Mouse (Mus musculus): ENCODE measurements around the gene Ctsk. TPM values are rescaled to one million over a fixed set of nuclear protein-coding genes. Genes with fewer than 3 reads are reported as not detected.
"Not testable (repeated sequence)": the region's sequence is repeated elsewhere in the genome, so short reads cannot be mapped to it uniquely, and the experiment has no call there.

The Ctsk gene
- polyA plus RNA-seq, 1 experiment from 2014 or later = 7.6 TPM

DNA sequence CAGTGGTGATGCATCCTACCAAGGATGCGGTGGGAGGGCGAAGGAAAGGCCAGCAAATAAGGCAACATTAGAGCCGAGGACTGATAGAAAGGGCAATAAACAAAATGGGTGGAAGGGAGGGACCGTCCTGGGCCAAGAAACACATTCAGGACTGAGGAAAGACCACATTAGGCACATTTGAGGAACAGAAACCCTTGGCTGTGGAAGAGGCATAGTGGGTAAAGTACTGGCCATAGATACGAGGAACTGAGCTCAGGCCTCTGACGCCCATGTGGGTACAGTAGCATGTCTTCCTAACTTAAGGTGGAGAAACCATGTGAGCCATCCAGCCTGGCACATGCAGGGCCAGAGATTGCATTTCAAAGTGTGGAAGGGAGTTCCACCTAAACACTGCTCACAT, 30.8 kb downstream of the Ctsk start:
- Histone ChIP-seq H3K36me3 (ENCODE audit: control insufficient read depth, insufficient read depth, low read length) (no peaks in the 10 kb centered on the region), H3K27me3 (ENCODE audit: control insufficient read depth, insufficient read depth, low read length) (no peaks in the 10 kb centered on the region), H3K4me2 (ENCODE audit: low read length) (no peak overlapping the region), H3K4me3 (replicated peaks; ENCODE audit: low read depth, low read length) (no peak overlapping the region), H3K9ac (replicated peaks; ENCODE audit: low read length) (no peak overlapping the region), H3K27ac (replicated peaks; ENCODE audit: low read depth, low read length) (no peak overlapping the region), H3K9me3 (ENCODE audit: control insufficient read depth, low read length) (no peaks in the 10 kb centered on the region), H3K4me1 (ENCODE audit: control insufficient read depth, insufficient read depth, low read length) (no peaks in the 10 kb centered on the region)
- ATAC-seq (ENCODE audit: low FRiP score, low TSS enrichment) = no peak
- DNase-seq = no peak
- WGBS = 93% methylated on average over 6 of the region's 6 CpGs

DNA sequence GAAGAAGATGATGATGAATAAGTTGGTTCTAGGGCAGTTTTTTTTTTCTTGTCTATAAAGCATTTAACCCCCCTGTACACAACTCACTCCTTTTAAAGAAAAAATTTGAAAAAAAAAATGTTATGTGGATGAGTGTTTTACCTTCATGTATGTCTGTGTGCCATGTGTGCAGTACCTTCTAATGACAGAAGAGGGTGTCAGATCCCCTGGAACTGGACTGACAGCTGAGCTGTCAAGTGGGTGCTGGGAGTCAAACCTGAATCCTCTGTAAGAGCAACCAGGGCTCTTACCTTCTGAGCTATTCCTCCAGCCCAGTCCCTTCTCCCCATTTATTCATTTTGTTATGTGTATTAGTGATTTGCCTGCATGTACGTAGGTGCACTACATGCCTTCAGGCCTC, 32.0 kb downstream of the Ctsk start:
- no peak for ATAC-seq (ENCODE audit: low FRiP score, low TSS enrichment)
- no peaks in the 10 kb centered on the region for H3K27me3 ChIP-seq (ENCODE audit: control insufficient read depth, insufficient read depth, low read length)

DNA sequence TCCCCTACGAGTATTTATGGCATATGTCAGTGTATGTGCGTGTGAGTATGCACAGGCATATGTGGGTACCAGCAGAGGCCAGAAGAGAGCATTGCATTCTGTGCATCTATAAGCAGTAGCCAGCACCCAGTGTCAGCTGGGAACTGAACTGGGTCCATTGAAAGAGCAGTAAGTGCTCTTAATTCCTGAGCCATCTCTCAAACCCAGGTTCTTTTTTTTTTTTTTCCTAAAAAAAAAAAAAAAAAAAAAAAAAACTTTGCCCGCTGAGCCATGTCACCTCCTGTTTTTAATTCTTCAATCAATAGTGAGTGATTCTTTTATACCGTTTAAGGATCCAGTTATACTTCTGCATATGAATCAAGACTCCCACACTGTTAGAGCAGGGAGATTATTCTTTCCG, 34.3 kb downstream of the Ctsk start:
- Histone ChIP-seq H3K27ac (replicated peaks; ENCODE audit: low read depth, low read length) (no peak overlapping the region), H3K4me2 (ENCODE audit: low read length) (no peak overlapping the region), H3K36me3 (ENCODE audit: control insufficient read depth, insufficient read depth, low read length) (no peaks in the 10 kb centered on the region), H3K9ac (replicated peaks; ENCODE audit: low read length) (no peak overlapping the region), H3K9me3 (ENCODE audit: control insufficient read depth, low read length) (no peaks in the 10 kb centered on the region), H3K27me3 (ENCODE audit: control insufficient read depth, insufficient read depth, low read length) (no peaks in the 10 kb centered on the region), H3K4me3 (replicated peaks; ENCODE audit: low read depth, low read length) (no peak overlapping the region), H3K4me1 (ENCODE audit: control insufficient read depth, insufficient read depth, low read length) (no peaks in the 10 kb centered on the region)
- no peak for DNase-seq
- no peak for ATAC-seq (ENCODE audit: low FRiP score, low TSS enrichment)
- 83% methylated on average over 5 of the region's 5 CpGs for WGBS

More for the DNA sequence above, 32.0 kb downstream of the Ctsk start:
- no peak for DNase-seq
- 92% methylated on average over 1 of the region's 1 CpGs for WGBS
- Histone ChIP-seq H3K4me3 (replicated peaks; ENCODE audit: low read depth, low read length) (no peak overlapping the region), H3K4me1 (ENCODE audit: control insufficient read depth, insufficient read depth, low read length) (no peaks in the 10 kb centered on the region), H3K27ac (replicated peaks; ENCODE audit: low read depth, low read length) (no peak overlapping the region), H3K36me3 (ENCODE audit: control insufficient read depth, insufficient read depth, low read length) (no peaks in the 10 kb centered on the region), H3K9me3 (ENCODE audit: control insufficient read depth, low read length) (no peaks in the 10 kb centered on the region), H3K9ac (replicated peaks; ENCODE audit: low read length) (no peak overlapping the region), H3K4me2 (ENCODE audit: low read length) (no peak overlapping the region)

DNA sequence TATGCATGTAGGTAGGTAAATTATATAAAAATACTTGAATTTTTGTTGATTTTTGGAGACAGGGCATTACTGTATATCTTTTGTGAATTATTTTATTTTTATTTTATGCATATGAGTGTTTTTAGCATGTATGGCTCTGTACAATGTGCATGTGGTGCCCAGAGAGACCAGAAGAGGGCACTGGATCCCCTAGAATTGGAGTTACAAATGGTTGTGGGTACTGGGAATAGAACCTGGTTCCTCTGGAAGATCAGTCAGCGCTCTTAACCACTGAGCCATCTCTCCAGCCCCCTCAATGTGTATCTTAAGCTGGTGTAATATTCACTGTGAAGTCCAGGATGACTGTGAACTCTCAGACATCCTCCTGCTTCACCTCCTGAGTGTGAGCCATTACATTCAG, 35.9 kb downstream of the Ctsk start:
- H3K4me2 ChIP-seq (ENCODE audit: low read length) = no peak overlapping the region
- ATAC-seq (ENCODE audit: low FRiP score, low TSS enrichment) = no peak
- 74% methylated on average over 1 of the region's 1 CpGs for WGBS
- no peak for DNase-seq
- no peaks in the 10 kb centered on the region for H3K4me1 ChIP-seq (ENCODE audit: control insufficient read depth, insufficient read depth, low read length)
- H3K9ac ChIP-seq (replicated peaks; ENCODE audit: low read length) = no peak overlapping the region
- H3K4me3 ChIP-seq (replicated peaks; ENCODE audit: low read depth, low read length) = no peak overlapping the region
- no peaks in the 10 kb centered on the region for H3K36me3 ChIP-seq (ENCODE audit: control insufficient read depth, insufficient read depth, low read length)
- no peaks in the 10 kb centered on the region for H3K9me3 ChIP-seq (ENCODE audit: control insufficient read depth, low read length)
- no peaks in the 10 kb centered on the region for H3K27me3 ChIP-seq (ENCODE audit: control insufficient read depth, insufficient read depth, low read length)
- H3K27ac ChIP-seq (replicated peaks; ENCODE audit: low read depth, low read length) = no peak overlapping the region

DNA sequence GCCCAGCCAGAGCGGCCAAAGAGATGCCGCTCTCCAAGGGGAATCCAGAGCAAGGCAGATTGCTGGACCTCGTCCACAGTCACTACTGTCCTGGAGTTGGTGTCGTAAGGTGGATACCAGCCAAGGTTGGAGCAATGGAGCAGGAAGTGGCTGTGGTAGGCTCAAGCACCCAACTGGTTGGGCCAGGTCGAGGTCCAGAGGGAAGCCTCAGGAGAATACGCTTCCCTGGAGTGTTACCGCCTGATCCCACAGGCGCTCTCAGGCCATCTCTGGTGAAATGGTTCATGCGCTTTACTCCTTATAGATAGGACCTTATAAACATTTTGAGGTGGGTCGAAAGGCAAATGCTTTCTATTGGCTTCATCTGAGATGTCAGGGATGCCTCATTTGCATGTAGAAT, 39.9 kb downstream of the Ctsk start:
- no peak overlapping the region for H3K4me3 ChIP-seq (replicated peaks; ENCODE audit: low read depth, low read length)
- no peaks in the 10 kb centered on the region for H3K36me3 ChIP-seq (ENCODE audit: control insufficient read depth, insufficient read depth, low read length)
- ATAC-seq (ENCODE audit: low FRiP score, low TSS enrichment) (no peak), DNase-seq (no peak)
- no peak overlapping the region for H3K4me2 ChIP-seq (ENCODE audit: low read length)
- WGBS = 88% methylated on average over 10 of the region's 10 CpGs
- no peak overlapping the region for H3K27ac ChIP-seq (replicated peaks; ENCODE audit: low read depth, low read length)
- no peaks in the 10 kb centered on the region for H3K9me3 ChIP-seq (ENCODE audit: control insufficient read depth, low read length)
- H3K4me1 ChIP-seq (ENCODE audit: control insufficient read depth, insufficient read depth, low read length) = no peaks in the 10 kb centered on the region
- no peak overlapping the region for H3K9ac ChIP-seq (replicated peaks; ENCODE audit: low read length)
- H3K27me3 ChIP-seq (ENCODE audit: control insufficient read depth, insufficient read depth, low read length) = no peaks in the 10 kb centered on the region

DNA sequence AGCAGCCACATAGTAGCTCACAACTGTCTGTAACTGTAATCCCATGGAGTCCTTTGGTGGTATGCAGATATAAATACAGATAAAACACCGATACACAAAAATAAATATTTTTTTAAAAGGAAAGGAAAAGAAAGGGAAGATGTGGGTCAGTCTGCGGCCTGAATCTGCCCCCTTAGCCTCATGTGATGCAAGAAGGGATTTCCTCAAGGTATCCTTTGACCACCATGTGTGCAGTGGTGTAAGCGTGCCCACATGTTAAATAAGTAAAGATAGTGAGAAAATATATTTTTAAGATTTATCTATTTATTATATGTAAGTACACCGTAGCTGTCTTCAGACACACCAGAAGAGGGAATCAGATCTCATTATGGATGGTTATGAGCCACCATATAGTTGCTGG, 40.8 kb downstream of the Ctsk start:
- 95% methylated on average over 4 of the region's 4 CpGs for WGBS
- Histone ChIP-seq H3K4me3 (replicated peaks; ENCODE audit: low read depth, low read length) (no peak overlapping the region), H3K4me2 (ENCODE audit: low read length) (no peak overlapping the region), H3K9me3 (ENCODE audit: control insufficient read depth, low read length) (no peaks in the 10 kb centered on the region), H3K27ac (replicated peaks; ENCODE audit: low read depth, low read length) (no peak overlapping the region), H3K27me3 (ENCODE audit: control insufficient read depth, insufficient read depth, low read length) (no peaks in the 10 kb centered on the region), H3K36me3 (ENCODE audit: control insufficient read depth, insufficient read depth, low read length) (no peaks in the 10 kb centered on the region), H3K9ac (replicated peaks; ENCODE audit: low read length) (no peak overlapping the region), H3K4me1 (ENCODE audit: control insufficient read depth, insufficient read depth, low read length) (no peaks in the 10 kb centered on the region)
- no peak for DNase-seq
- no peak for ATAC-seq (ENCODE audit: low FRiP score, low TSS enrichment)

DNA sequence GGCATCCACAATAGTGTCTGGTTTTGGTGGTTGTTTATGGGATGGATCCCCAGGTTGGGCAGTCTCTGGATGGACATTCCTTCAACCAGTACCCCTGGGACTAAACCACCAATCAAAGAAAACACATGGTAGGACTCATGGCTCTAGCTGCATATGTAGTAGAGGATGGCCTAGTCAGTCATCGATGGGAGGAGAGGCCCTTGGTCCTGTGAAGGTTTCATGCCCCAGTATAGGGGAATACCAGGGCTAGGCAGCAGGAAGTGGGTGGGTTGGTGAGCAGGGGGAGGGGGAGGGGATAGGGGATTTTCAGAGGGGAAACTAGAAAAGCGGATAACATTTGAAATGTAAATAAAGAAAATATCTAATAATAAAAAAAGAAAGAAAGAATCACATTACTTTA, 42.1 kb downstream of the Ctsk start:
- H3K4me1 ChIP-seq (ENCODE audit: control insufficient read depth, insufficient read depth, low read length); H3K36me3 ChIP-seq (ENCODE audit: control insufficient read depth, insufficient read depth, low read length); H3K4me2 ChIP-seq (ENCODE audit: low read length); H3K9ac ChIP-seq (replicated peaks; ENCODE audit: low read length); H3K27ac ChIP-seq (replicated peaks; ENCODE audit: low read depth, low read length); DNase-seq; H3K4me3 ChIP-seq (replicated peaks; ENCODE audit: low read depth, low read length); ATAC-seq (ENCODE audit: low FRiP score, low TSS enrichment); H3K27me3 ChIP-seq (ENCODE audit: control insufficient read depth, insufficient read depth, low read length); H3K9me3 ChIP-seq (ENCODE audit: control insufficient read depth, low read length): not testable (repeated sequence)
- WGBS = 98% methylated on average over 2 of the region's 2 CpGs

DNA sequence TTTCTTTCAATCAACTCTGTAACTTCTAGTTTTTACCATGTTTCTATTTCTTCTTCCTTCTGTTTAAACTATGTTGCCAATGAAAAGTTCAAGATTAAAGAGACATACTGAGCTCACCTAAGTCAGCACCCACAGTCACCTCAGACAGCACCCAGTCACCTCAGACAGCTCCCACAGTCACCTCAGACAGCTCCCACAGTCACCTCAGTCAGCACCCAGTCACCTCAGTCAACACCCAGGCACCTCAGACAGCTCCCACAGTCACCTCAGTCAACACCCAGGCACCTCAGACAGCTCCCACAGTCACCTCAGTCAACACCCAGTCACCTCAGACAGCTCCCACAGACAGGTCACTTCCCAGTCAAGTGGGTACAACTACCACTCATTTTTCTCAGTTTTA, 43.1 kb downstream of the Ctsk start:
- no peaks in the 10 kb centered on the region for H3K4me1 ChIP-seq (ENCODE audit: control insufficient read depth, insufficient read depth, low read length)
- no peaks in the 10 kb centered on the region for H3K9me3 ChIP-seq (ENCODE audit: control insufficient read depth, low read length)
- DNase-seq = no peak
- no peak overlapping the region for H3K9ac ChIP-seq (replicated peaks; ENCODE audit: low read length)
- ATAC-seq (ENCODE audit: low FRiP score, low TSS enrichment) = no peak
- no peaks in the 10 kb centered on the region for H3K27me3 ChIP-seq (ENCODE audit: control insufficient read depth, insufficient read depth, low read length)
- no peaks in the 10 kb centered on the region for H3K36me3 ChIP-seq (ENCODE audit: control insufficient read depth, insufficient read depth, low read length)
- no peak overlapping the region for H3K27ac ChIP-seq (replicated peaks; ENCODE audit: low read depth, low read length)
- H3K4me3 ChIP-seq (replicated peaks; ENCODE audit: low read depth, low read length) = no peak overlapping the region
- no peak overlapping the region for H3K4me2 ChIP-seq (ENCODE audit: low read length)

DNA sequence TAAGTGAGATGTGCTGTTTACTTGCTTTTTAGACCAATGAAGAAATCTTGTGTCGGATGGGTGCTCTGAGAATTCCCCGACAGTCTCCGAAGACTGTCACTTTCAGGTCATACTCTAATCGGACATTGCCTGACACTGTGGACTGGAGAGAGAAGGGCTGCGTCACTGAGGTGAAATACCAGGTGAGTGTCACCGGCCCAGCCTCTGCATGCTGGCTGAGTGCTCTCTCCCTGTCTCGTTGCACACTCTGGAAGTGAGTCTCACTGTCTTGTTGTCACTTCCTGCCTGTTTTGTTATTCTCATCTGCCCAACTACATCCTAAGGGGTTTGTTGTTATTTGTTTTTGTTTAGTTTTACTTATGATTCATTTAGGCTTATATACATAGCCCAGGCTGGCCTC, 43.9 kb downstream of the Ctsk start:
- Histone ChIP-seq H3K4me3 (replicated peaks; ENCODE audit: low read depth, low read length) (no peak overlapping the region), H3K4me2 (ENCODE audit: low read length) (no peak overlapping the region), H3K36me3 (ENCODE audit: control insufficient read depth, insufficient read depth, low read length) (no peaks in the 10 kb centered on the region), H3K9ac (replicated peaks; ENCODE audit: low read length) (no peak overlapping the region), H3K9me3 (ENCODE audit: control insufficient read depth, low read length) (no peaks in the 10 kb centered on the region), H3K4me1 (ENCODE audit: control insufficient read depth, insufficient read depth, low read length) (no peaks in the 10 kb centered on the region), H3K27me3 (ENCODE audit: control insufficient read depth, insufficient read depth, low read length) (no peaks in the 10 kb centered on the region), H3K27ac (replicated peaks; ENCODE audit: low read depth, low read length) (no peak overlapping the region)
- 77% methylated on average over 7 of the region's 7 CpGs for WGBS
- no peak for ATAC-seq (ENCODE audit: low FRiP score, low TSS enrichment)
- no peak for DNase-seq
